ENCODE assay signal across 8 mouse cellular contexts in genomic region chr17:86906136-86906461, GRCm38 (mm10). TPM values are rescaled to one million over a fixed set of nuclear protein-coding genes. Genes with fewer than 3 reads are reported as not detected.
DNase-seq lines count a peak whose midpoint lies in the region; ATAC-seq and TF ChIP-seq lines count a peak whose summit lies in the region.

No protein-coding gene starts in this region.

- no peaks in the 10 kb centered on the region for H3K36me3 ChIP-seq in intestine, postnatal 0 days (ENCODE audit: control insufficient read depth, insufficient read depth)
- H3K36me3 ChIP-seq in midbrain, postnatal 0 days (ENCODE audit: insufficient read depth, low read length), result no peaks in the 10 kb centered on the region

- no peak overlapping the region for H3K9ac ChIP-seq in intestine, postnatal 0 days (ENCODE audit: low read depth, low read length)
- no peak overlapping the region for H3K9ac ChIP-seq in midbrain, postnatal 0 days (replicated peaks; ENCODE audit: low read length, poor library complexity, severe bottlenecking)

- no peaks in the 10 kb centered on the region for H3K4me1 ChIP-seq in intestine, postnatal 0 days (replicated peaks; ENCODE audit: control insufficient read depth, insufficient read depth, low read length)
- 0 out of 2 replicates have a peak, but pooled peaks cover 5% of the 10 kb centered on the region for H3K4me1 ChIP-seq in midbrain, postnatal 0 days (ENCODE audit: insufficient read depth, low read length)

- peaks cover 3% of the 10 kb centered on the region; the same call in 1 of the 2 replicates for H3K27me3 ChIP-seq in intestine, postnatal 0 days (replicated peaks; ENCODE audit: control insufficient read depth, insufficient read depth, low read length)
- H3K27me3 ChIP-seq in midbrain, postnatal 0 days (ENCODE audit: insufficient read depth, low read length), result peaks cover 3% of the 10 kb centered on the region; the same call in 1 of the 2 replicates

- WGBS in intestine, postnatal 0 days, result 3% methylated on average over 9 of the region's 9 CpGs
- 3% methylated on average over 9 of the region's 9 CpGs for WGBS in midbrain, postnatal 0 days

- no peak overlapping the region for H3K4me3 ChIP-seq in intestine, postnatal 0 days (ENCODE audit: low read depth, low read length)
- no peak overlapping the region for H3K4me3 ChIP-seq in midbrain, postnatal 0 days (ENCODE audit: low read depth, low read length)

- no peaks in the 10 kb centered on the region for H3K9me3 ChIP-seq in intestine, postnatal 0 days (ENCODE audit: control insufficient read depth)
- H3K9me3 ChIP-seq in midbrain, postnatal 0 days (ENCODE audit: low read length), result no peaks in the 10 kb centered on the region

- no peak overlapping the region for H3K27ac ChIP-seq in intestine, postnatal 0 days (ENCODE audit: low read depth, low read length)
- peak overlapping the region; percentile 69 for H3K27ac ChIP-seq in midbrain, postnatal 0 days (ENCODE audit: low read depth, low read length)

- no peak for ATAC-seq in intestine, postnatal 0 days
- ATAC-seq in midbrain, postnatal 0 days (ENCODE audit: low FRiP score), result peak; percentile 14; the same call in 1 of the 2 replicates

- peak; percentile 96 for TF ChIP-seq CTCF in intestine, postnatal 0 days (IDR thresholded peaks at IDR 0.05; ENCODE audit: low read depth)
- peak; percentile 98 for TF ChIP-seq CTCF in midbrain, postnatal 0 days (IDR thresholded peaks at IDR 0.05)

- intact Hi-C loops in heart, postnatal 25 days (cut with DNase I), result loop anchor here (1.0 to 10.0 kb wide), 5 partner anchors 89 to 744 kb away; partner anchors contain the start of gene Epas1
- intact Hi-C loops in left cerebral cortex, postnatal 4 days (cut with DNase I), result loop anchor here (2.0 to 5.0 kb wide), 4 partner anchors 341 to 743 kb away; no protein-coding TSS in a partner anchor

- peak; percentile 96 for DNase-seq in heart, adult 11 months
- DNase-seq in heart, postnatal 25 days (ENCODE audit: low spot score), result no peak
- DNase-seq in embryo, embryonic 10.5 days (ENCODE audit: low spot score), result peak; percentile 95
- DNase-seq in gastrocnemius, postnatal 4 days (ENCODE audit: low spot score in 2 of 2), result peak; percentile 67 to 82
- DNase-seq in left cerebral cortex, postnatal 4 days, result peak; percentile 82
- DNase-seq in midbrain, postnatal 0 days (ENCODE audit: low spot score), result peak; percentile 91
- DNase-seq in spleen, postnatal 36 days (ENCODE audit: low spot score in 2 of 2), result peak; percentile 41 to 43

- H3K4me2 ChIP-seq in intestine, postnatal 0 days (replicated peaks; ENCODE audit: low read depth), result 0 out of 2 replicates have a peak overlapping the region, but pooled peaks have one; percentile 9
- H3K4me2 ChIP-seq in midbrain, postnatal 0 days (ENCODE audit: low read depth, low read length, poor library complexity, severe bottlenecking), result no peak overlapping the region

RNA-seq across cellular contexts. Expression of gene Tmem247, which starts 11.0 kb away (rescaled TPM):
- total RNA-seq in heart, postnatal 25 days (2021), result not detected
- total RNA-seq in gastrocnemius, postnatal 4 days (2021), result not detected
- not detected in 2 replicates for polyA plus RNA-seq in intestine, postnatal 0 days (2015; fragmentation: Nextera tagmentation; extraction: Ambion mirVana)
- total RNA-seq in left cerebral cortex, postnatal 4 days (2021), result not detected
- not detected in 2 replicates for total RNA-seq in midbrain, postnatal 0 days (2014; rRNA removed)
- polyA plus RNA-seq in midbrain, postnatal 0 days (2015; fragmentation: Nextera tagmentation; extraction: Ambion mirVana), result not detected in 2 replicates

RNA-seq across cellular contexts. Expression of gene Atp6v1e2, which starts 41.6 kb away (rescaled TPM):
- total RNA-seq in heart, postnatal 25 days (2021), result not detected
- not detected for total RNA-seq in gastrocnemius, postnatal 4 days (2021)
- polyA plus RNA-seq in intestine, postnatal 0 days (2015; fragmentation: Nextera tagmentation; extraction: Ambion mirVana), result not detected in 2 replicates
- total RNA-seq in left cerebral cortex, postnatal 4 days (2021), result not detected
- not detected in 2 replicates for total RNA-seq in midbrain, postnatal 0 days (2014; rRNA removed)
- 0.33 TPM in 1 of 2 replicates, not detected in the other for polyA plus RNA-seq in midbrain, postnatal 0 days (2015; fragmentation: Nextera tagmentation; extraction: Ambion mirVana)

RNA-seq across cellular contexts. Expression of gene Rhoq, which starts 56.8 kb away (rescaled TPM):
- 100 to 1,000 TPM; 140 to 159 TPM for total RNA-seq in heart, postnatal 25 days (2021)
- 100 to 1,000 TPM; 155 to 176 TPM for total RNA-seq in gastrocnemius, postnatal 4 days (2021)
- 7.3 and 7.6 TPM in 2 replicates for polyA plus RNA-seq in intestine, postnatal 0 days (2015; fragmentation: Nextera tagmentation; extraction: Ambion mirVana)
- 10 to 100 TPM; 26.3 to 30.1 TPM for total RNA-seq in left cerebral cortex, postnatal 4 days (2021)
- 23.1 and 26.3 TPM in 2 replicates for total RNA-seq in midbrain, postnatal 0 days (2014; rRNA removed)
- 4.3 and 5.1 TPM in 2 replicates for polyA plus RNA-seq in midbrain, postnatal 0 days (2015; fragmentation: Nextera tagmentation; extraction: Ambion mirVana)
